Mouse (Mus musculus): ENCODE measurements around the gene Cpeb4. TPM values are rescaled to one million over a fixed set of nuclear protein-coding genes. Genes with fewer than 3 reads are reported as not detected.

The Cpeb4 gene
- polyA plus RNA-seq, 1 experiment from 2014 or later, result 4.7 TPM

DNA sequence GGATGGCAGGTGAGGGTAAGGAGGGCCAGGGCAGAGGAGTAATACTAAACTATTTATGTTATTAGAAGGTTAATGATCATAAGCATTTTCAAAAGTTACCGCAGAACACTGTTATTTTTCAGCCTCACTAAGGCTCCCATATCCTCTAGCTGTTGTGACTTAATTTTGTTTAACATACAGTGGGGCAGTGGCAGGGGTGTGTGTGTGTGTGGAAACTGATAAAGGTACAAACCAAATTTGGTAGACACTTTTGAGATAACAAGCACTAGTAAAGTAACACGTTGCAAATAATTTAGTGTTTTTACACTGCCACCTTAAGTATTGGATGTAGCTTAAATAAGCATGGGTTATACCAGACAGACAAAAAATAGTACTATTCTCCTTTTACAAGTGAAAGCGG lies 24.9 kb downstream of the Cpeb4 start:
- Histone ChIP-seq H3K9me3 (ENCODE audit: control insufficient read depth, low read length) (no peaks in the 10 kb centered on the region), H3K4me3 (ENCODE audit: low read depth, low read length) (no peak overlapping the region), H3K36me3 (ENCODE audit: control insufficient read depth, insufficient read depth, low read length) (no peaks in the 10 kb centered on the region), H3K9ac (ENCODE audit: low read length) (no peak overlapping the region), H3K27ac (ENCODE audit: low read depth) (no peak overlapping the region), H3K4me2 (ENCODE audit: low read length) (no peak overlapping the region), H3K4me1 (replicated peaks; ENCODE audit: control insufficient read depth, insufficient read depth, low read length) (peaks cover 7% of the 10 kb centered on the region; the same call in 1 of the 2 replicates), H3K27me3 (replicated peaks; ENCODE audit: control insufficient read depth, insufficient read depth, low read length) (no peaks in the 10 kb centered on the region)
- ATAC-seq (replicated peaks; ENCODE audit: low FRiP score, low TSS enrichment, low read depth) (no peak), DNase-seq (ENCODE audit: low spot score) (no peak)
- 82% methylated on average over 3 of the region's 3 CpGs for WGBS

GRCm38 (mm10) chr11:31899166-31899565 lies 27.2 kb downstream of the Cpeb4 start:
- no peaks in the 10 kb centered on the region for H3K36me3 ChIP-seq (ENCODE audit: control insufficient read depth, insufficient read depth, low read length)
- no peaks in the 10 kb centered on the region for H3K9me3 ChIP-seq (ENCODE audit: control insufficient read depth, low read length)
- H3K27me3 ChIP-seq (replicated peaks; ENCODE audit: control insufficient read depth, insufficient read depth, low read length), result no peaks in the 10 kb centered on the region
- no peak overlapping the region for H3K4me3 ChIP-seq (ENCODE audit: low read depth, low read length)
- no peak overlapping the region for H3K27ac ChIP-seq (ENCODE audit: low read depth)
- H3K4me1 ChIP-seq (replicated peaks; ENCODE audit: control insufficient read depth, insufficient read depth, low read length), result peaks cover 7% of the 10 kb centered on the region; the same call in 1 of the 2 replicates
- no peak overlapping the region for H3K4me2 ChIP-seq (ENCODE audit: low read length)
- no peak for ATAC-seq (replicated peaks; ENCODE audit: low FRiP score, low TSS enrichment, low read depth)
- H3K9ac ChIP-seq (ENCODE audit: low read length), result no peak overlapping the region
- DNase-seq (ENCODE audit: low spot score), result no peak

- H3K27ac ChIP-seq (ENCODE audit: low read depth), result no peak overlapping the region
- WGBS, result 10% methylated on average over 1 of the region's 1 CpGs
- H3K9ac ChIP-seq (ENCODE audit: low read length), result no peak overlapping the region
- DNase-seq (ENCODE audit: low spot score), result no peak
- no peaks in the 10 kb centered on the region for H3K27me3 ChIP-seq (replicated peaks; ENCODE audit: control insufficient read depth, insufficient read depth, low read length)
- peaks cover 7% of the 10 kb centered on the region; the same call in 1 of the 2 replicates for H3K4me1 ChIP-seq (replicated peaks; ENCODE audit: control insufficient read depth, insufficient read depth, low read length)
- no peak for ATAC-seq (replicated peaks; ENCODE audit: low FRiP score, low TSS enrichment, low read depth)
- H3K4me3 ChIP-seq (ENCODE audit: low read depth, low read length), result no peak overlapping the region
- no peaks in the 10 kb centered on the region for H3K36me3 ChIP-seq (ENCODE audit: control insufficient read depth, insufficient read depth, low read length)
- H3K4me2 ChIP-seq (ENCODE audit: low read length), result no peak overlapping the region
- no peaks in the 10 kb centered on the region for H3K9me3 ChIP-seq (ENCODE audit: control insufficient read depth, low read length)
These were observed 28.7 kb downstream of the Cpeb4 start for GRCm38 (mm10) chr11:31900736-31901135.

DNA sequence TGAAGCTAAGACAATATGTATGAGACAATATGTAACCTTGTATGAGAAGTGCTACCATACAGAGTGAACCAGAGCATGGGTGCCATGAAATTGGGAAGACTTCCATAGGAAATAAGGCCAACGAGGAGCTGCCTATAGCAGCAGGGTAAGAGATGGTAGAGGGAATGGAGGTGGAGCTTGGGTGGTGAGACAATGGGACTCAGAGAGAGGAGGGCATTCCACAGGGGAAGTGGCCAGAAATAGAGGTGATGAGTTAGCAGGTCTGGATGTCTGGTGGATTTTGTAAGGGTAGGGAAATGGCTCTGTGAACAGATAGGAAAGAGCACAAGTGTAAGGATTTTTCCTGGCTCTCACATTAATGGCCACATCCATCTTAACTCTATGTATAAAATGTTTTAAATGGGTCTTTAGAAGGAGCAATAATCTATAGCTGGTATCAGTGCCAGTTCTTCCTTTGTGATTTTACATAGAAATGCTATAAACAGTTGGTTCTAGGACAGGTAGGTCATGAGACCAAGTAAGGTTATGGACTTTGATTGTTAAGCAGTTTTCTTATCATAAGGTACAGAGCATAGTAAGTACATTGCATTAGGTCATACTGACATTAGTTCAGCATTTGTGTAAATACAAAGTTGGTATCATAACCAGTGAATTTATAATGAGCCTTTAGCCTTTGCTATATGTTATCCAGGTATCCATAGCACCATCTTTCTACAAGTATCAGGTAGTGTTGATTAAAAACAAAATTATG lies 30.4 kb downstream of the Cpeb4 start:
- ATAC-seq (replicated peaks; ENCODE audit: low FRiP score, low TSS enrichment, low read depth), result no peak
- peaks cover 7% of the 10 kb centered on the region; the same call in 1 of the 2 replicates for H3K4me1 ChIP-seq (replicated peaks; ENCODE audit: control insufficient read depth, insufficient read depth, low read length)
- no peak overlapping the region for H3K4me2 ChIP-seq (ENCODE audit: low read length)
- no peaks in the 10 kb centered on the region for H3K9me3 ChIP-seq (ENCODE audit: control insufficient read depth, low read length)
- no peak overlapping the region for H3K27ac ChIP-seq (ENCODE audit: low read depth)
- no peaks in the 10 kb centered on the region for H3K27me3 ChIP-seq (replicated peaks; ENCODE audit: control insufficient read depth, insufficient read depth, low read length)
- WGBS, result 66% methylated on average over 1 of the region's 1 CpGs
- no peaks in the 10 kb centered on the region for H3K36me3 ChIP-seq (ENCODE audit: control insufficient read depth, insufficient read depth, low read length)
- H3K9ac ChIP-seq (ENCODE audit: low read length), result no peak overlapping the region
- no peak overlapping the region for H3K4me3 ChIP-seq (ENCODE audit: low read depth, low read length)
- DNase-seq (ENCODE audit: low spot score), result no peak

DNA sequence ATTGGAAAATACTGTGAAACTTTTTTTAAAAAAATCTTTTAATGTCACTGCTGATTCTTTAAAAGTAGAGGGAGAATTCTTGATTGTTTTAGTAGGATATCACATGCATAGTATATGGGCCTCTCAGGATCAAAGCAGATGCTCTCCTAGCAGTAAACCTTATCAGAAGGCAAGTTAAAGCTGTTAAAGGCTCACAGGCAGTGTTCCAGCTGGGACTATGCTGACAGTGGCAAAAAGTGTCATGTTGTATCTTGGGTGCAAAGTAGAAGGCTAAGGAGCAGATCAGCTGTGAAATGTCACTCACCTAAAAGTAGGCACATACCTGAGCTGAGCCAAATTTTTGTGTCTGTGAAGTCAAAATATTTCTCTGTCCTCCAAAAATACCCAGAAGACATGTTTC lies 34.5 kb downstream of the Cpeb4 start:
- no peak for ATAC-seq (replicated peaks; ENCODE audit: low FRiP score, low TSS enrichment, low read depth)

DNA sequence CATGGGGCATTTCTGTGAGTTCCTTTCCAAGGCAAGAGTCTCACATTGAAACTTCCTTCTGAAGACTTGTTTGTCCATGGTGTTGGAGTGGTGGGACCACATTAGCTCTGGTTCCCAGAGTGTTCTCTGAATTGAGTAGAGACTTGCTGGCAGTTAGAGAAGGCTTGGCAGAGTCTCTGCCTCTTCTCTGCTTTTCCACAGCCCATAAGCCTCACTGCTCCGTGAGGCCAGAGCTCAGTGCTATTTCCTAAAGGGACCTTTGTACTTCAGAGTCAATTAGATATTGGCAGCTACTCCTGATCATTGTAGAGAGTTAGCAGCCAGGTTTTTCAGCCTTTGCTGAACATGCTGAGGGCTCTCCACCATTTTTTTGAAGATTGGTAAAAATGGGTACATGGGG lies 35.6 kb downstream of the Cpeb4 start:
- 54% methylated on average over 1 of the region's 1 CpGs for WGBS
- Histone ChIP-seq H3K4me1 (replicated peaks; ENCODE audit: control insufficient read depth, insufficient read depth, low read length) (no peaks in the 10 kb centered on the region), H3K4me2 (ENCODE audit: low read length) (no peak overlapping the region), H3K9ac (ENCODE audit: low read length) (no peak overlapping the region), H3K27me3 (replicated peaks; ENCODE audit: control insufficient read depth, insufficient read depth, low read length) (no peaks in the 10 kb centered on the region), H3K36me3 (ENCODE audit: control insufficient read depth, insufficient read depth, low read length) (no peaks in the 10 kb centered on the region), H3K4me3 (ENCODE audit: low read depth, low read length) (no peak overlapping the region), H3K27ac (ENCODE audit: low read depth) (no peak overlapping the region), H3K9me3 (ENCODE audit: control insufficient read depth, low read length) (no peaks in the 10 kb centered on the region)
- no peak for DNase-seq (ENCODE audit: low spot score)
- no peak for ATAC-seq (replicated peaks; ENCODE audit: low FRiP score, low TSS enrichment, low read depth)

More for the DNA sequence above, 34.5 kb downstream of the Cpeb4 start:
- no peak overlapping the region for H3K4me3 ChIP-seq (ENCODE audit: low read depth, low read length)
- H3K27ac ChIP-seq (ENCODE audit: low read depth), result no peak overlapping the region
- no peak for DNase-seq (ENCODE audit: low spot score)
- no peaks in the 10 kb centered on the region for H3K27me3 ChIP-seq (replicated peaks; ENCODE audit: control insufficient read depth, insufficient read depth, low read length)
- H3K36me3 ChIP-seq (ENCODE audit: control insufficient read depth, insufficient read depth, low read length), result no peaks in the 10 kb centered on the region
- no peaks in the 10 kb centered on the region for H3K9me3 ChIP-seq (ENCODE audit: control insufficient read depth, low read length)
- no peak overlapping the region for H3K9ac ChIP-seq (ENCODE audit: low read length)
- no peak overlapping the region for H3K4me2 ChIP-seq (ENCODE audit: low read length)
- H3K4me1 ChIP-seq (replicated peaks; ENCODE audit: control insufficient read depth, insufficient read depth, low read length), result no peaks in the 10 kb centered on the region

DNA sequence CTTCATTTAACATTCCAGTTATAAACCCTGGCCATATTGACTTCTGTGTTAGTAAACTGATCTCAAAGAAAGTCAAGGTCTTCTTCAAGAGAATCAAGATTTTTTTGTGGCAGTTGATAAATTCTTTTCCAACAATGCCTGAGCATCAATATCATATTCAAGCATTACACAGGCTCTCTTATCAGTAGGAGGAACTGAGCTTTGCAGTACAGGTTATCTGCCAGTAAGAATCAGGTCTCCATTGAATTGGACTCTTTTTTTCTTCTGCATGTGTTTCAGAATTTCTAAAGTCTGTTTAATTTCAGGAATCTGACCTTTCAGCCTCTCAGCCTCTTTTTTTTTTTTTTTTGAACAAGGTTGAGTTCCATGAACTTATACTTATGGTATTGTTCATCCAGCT lies 40.9 kb downstream of the Cpeb4 start:
- no peak for ATAC-seq (replicated peaks; ENCODE audit: low FRiP score, low TSS enrichment, low read depth)
- no peak overlapping the region for H3K27ac ChIP-seq (ENCODE audit: low read depth)
- DNase-seq (ENCODE audit: low spot score), result no peak
- H3K9me3 ChIP-seq (ENCODE audit: control insufficient read depth, low read length), result no peaks in the 10 kb centered on the region
- H3K36me3 ChIP-seq (ENCODE audit: control insufficient read depth, insufficient read depth, low read length), result no peaks in the 10 kb centered on the region
- no peaks in the 10 kb centered on the region for H3K4me1 ChIP-seq (replicated peaks; ENCODE audit: control insufficient read depth, insufficient read depth, low read length)
- H3K4me3 ChIP-seq (ENCODE audit: low read depth, low read length), result no peak overlapping the region
- H3K27me3 ChIP-seq (replicated peaks; ENCODE audit: control insufficient read depth, insufficient read depth, low read length), result no peaks in the 10 kb centered on the region
- no peak overlapping the region for H3K4me2 ChIP-seq (ENCODE audit: low read length)
- H3K9ac ChIP-seq (ENCODE audit: low read length), result no peak overlapping the region

DNA sequence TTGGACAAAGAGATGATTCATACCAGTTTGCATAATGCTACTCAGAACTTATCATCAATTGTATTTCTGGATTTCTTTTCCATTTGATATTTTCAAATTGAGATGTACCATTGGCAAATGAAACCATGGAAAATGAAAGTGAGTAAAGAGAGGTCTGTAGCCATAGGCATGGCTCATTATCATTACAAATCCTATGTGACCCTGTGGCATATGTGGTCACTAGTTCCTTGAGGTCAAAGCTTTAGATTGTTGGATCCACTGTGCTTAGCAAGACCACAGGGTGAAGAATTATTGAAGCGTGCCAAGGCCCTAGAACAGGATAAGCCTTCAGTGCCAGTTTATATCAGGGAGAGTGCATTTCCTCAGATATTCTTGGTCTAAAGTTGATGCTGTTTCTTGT lies 45.8 kb downstream of the Cpeb4 start:
- Histone ChIP-seq H3K4me1 (replicated peaks; ENCODE audit: control insufficient read depth, insufficient read depth, low read length) (no peaks in the 10 kb centered on the region), H3K9ac (ENCODE audit: low read length) (no peak overlapping the region), H3K27ac (ENCODE audit: low read depth) (no peak overlapping the region), H3K4me3 (ENCODE audit: low read depth, low read length) (no peak overlapping the region), H3K36me3 (ENCODE audit: control insufficient read depth, insufficient read depth, low read length) (peaks cover 5% of the 10 kb centered on the region; the same call in 1 of the 2 replicates), H3K4me2 (ENCODE audit: low read length) (no peak overlapping the region), H3K27me3 (replicated peaks; ENCODE audit: control insufficient read depth, insufficient read depth, low read length) (no peaks in the 10 kb centered on the region), H3K9me3 (ENCODE audit: control insufficient read depth, low read length) (no peaks in the 10 kb centered on the region)
- DNase-seq (ENCODE audit: low spot score) (no peak), ATAC-seq (replicated peaks; ENCODE audit: low FRiP score, low TSS enrichment, low read depth) (no peak)
- WGBS, result 97% methylated on average over 1 of the region's 1 CpGs

DNA sequence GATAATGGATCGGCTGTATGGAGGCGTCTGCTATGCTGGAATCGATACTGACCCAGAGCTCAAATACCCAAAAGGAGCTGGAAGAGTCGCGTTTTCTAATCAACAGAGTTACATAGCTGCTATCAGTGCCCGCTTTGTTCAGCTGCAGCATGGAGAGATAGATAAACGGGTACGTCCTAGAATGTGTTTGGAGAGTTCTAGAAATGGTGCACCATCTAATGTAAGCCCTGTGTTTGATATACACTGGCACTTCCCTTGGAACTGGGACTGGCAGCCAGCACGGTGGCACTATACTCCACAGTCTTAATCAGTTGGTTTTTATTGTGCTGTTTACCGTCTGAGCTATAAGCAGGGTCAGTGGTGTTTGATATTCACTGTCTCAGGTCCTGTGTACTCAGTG lies 58.0 kb downstream of the Cpeb4 start:
- peaks cover 35% of the 10 kb centered on the region for H3K36me3 ChIP-seq (ENCODE audit: control insufficient read depth, insufficient read depth, low read length)
- H3K27me3 ChIP-seq (replicated peaks; ENCODE audit: control insufficient read depth, insufficient read depth, low read length), result no peaks in the 10 kb centered on the region
- 95% methylated on average over 10 of the region's 10 CpGs for WGBS
- H3K4me3 ChIP-seq (ENCODE audit: low read depth, low read length), result no peak overlapping the region
- H3K4me2 ChIP-seq (ENCODE audit: low read length), result no peak overlapping the region
- no peaks in the 10 kb centered on the region for H3K9me3 ChIP-seq (ENCODE audit: control insufficient read depth, low read length)
- DNase-seq (ENCODE audit: low spot score) (no peak), ATAC-seq (replicated peaks; ENCODE audit: low FRiP score, low TSS enrichment, low read depth) (no peak)
- no peaks in the 10 kb centered on the region for H3K4me1 ChIP-seq (replicated peaks; ENCODE audit: control insufficient read depth, insufficient read depth, low read length)
- H3K9ac ChIP-seq (ENCODE audit: low read length), result no peak overlapping the region
- no peak overlapping the region for H3K27ac ChIP-seq (ENCODE audit: low read depth)
